Mouse (Mus musculus) hindbrain, embryonic 15.5 days (tissue): ENCODE results near the gene Olfr155. TPM values are rescaled to one million over a fixed set of nuclear protein-coding genes. Genes with fewer than 3 reads are reported as not detected.
A peak's percentile ranks its signal among the peaks of the same experiment; 100 is the strongest.

Experiments used
- ATAC-seq: fragments of 200-750 bp; cut with Nextera tagmentation; 2 replicates; pipeline ENCODE4 v1.8.0; 2017; ENCODE audit warnings: low read depth, moderate number of reproducible peaks, moderate TSS enrichment; ENCODE audit not compliant: low FRiP score
- H3K27ac ChIP-seq: fragments of 300-500 bp; sonication (generic); replicated peaks from 2 replicates; pipeline ENCODE4 v1.5.1; 2015; ENCODE audit warnings: mild to moderate bottlenecking, inconsistent platforms
- H3K27me3 ChIP-seq: fragments of 300-500 bp; sonication (generic); 2 replicates; pipeline ENCODE4 v1.6.1; 2015; ENCODE audit warnings: control low read depth, inconsistent platforms
- H3K36me3 ChIP-seq: fragments of 300-500 bp; sonication (generic); 2 replicates; pipeline ENCODE4 v1.6.1; 2015; ENCODE audit warnings: control low read depth, inconsistent platforms
- H3K4me1 ChIP-seq: fragments of 300-500 bp; sonication (generic); replicated peaks from 2 replicates; pipeline ENCODE4 v1.6.1; 2015; ENCODE audit warnings: control low read depth, inconsistent platforms
- H3K4me2 ChIP-seq: fragments of 300-500 bp; sonication (generic); 2 replicates; pipeline ENCODE4 v1.6.1; 2015; ENCODE audit warnings: moderate library complexity, mild to moderate bottlenecking, inconsistent platforms
- H3K4me3 ChIP-seq: fragments of 300-500 bp; sonication (generic); 2 replicates; pipeline ENCODE4 v1.5.1; 2015; ENCODE audit warnings: mild to moderate bottlenecking, inconsistent platforms
- H3K9ac ChIP-seq: fragments of 300-500 bp; sonication (generic); 2 replicates; pipeline ENCODE4 v1.6.1; 2015; ENCODE audit warnings: inconsistent platforms
- H3K9me3 ChIP-seq: fragments of 300-500 bp; sonication (generic); 2 replicates; pipeline ENCODE4 v1.6.1; 2016; ENCODE audit warnings: control low read depth, inconsistent platforms
- WGBS: fragments of 180-500 bp; shearing (Covaris S2); methylation state at CpG from one replicate; pipeline ENCODE4 v1.1.7; 2015; 5-methylcytosine and 5-hydroxymethylcytosine counted together
- polyA plus RNA-seq: library from polyadenylated mRNA; unstranded; fragments of >200 nt; fragmentation: Nextera tagmentation; extraction: Ambion mirVana; gene quantifications from 2 replicates; pipeline ENCODE4 v1.2.1, GENCODE M21; 2015

The Olfr155 gene
- polyA plus RNA-seq, 1 experiment from 2014 or later = not detected

- Histone ChIP-seq H3K27me3 (no peaks in the 10 kb centered on the region), H3K9me3 (no peaks in the 10 kb centered on the region), H3K4me3 (no peak overlapping the region), H3K36me3 (no peaks in the 10 kb centered on the region), H3K4me1 (peaks cover 6% of the 10 kb centered on the region), H3K4me2 (no peak overlapping the region), H3K9ac (no peak overlapping the region), H3K27ac (no peak overlapping the region)
- 69% methylated on average over 4 of the region's 4 CpGs for WGBS
- no peak for ATAC-seq
Measured at GRCm38 (mm10) chr4:43863298-43863697, 11.9 kb downstream of the Olfr155 start.

GRCm38 (mm10) chr4:43869821-43870220 is 18.5 kb downstream of the Olfr155 start:
- ATAC-seq = no peak

GRCm38 (mm10) chr4:43874501-43874900 is 23.1 kb downstream of the Olfr155 start:
- Histone ChIP-seq H3K4me3 (peak overlapping the region; percentile 99), H3K36me3 (no peaks in the 10 kb centered on the region), H3K9ac (peak overlapping the region; percentile 84; the same call in 1 of the 2 replicates), H3K9me3 (no peaks in the 10 kb centered on the region), H3K27ac (no peak overlapping the region), H3K27me3 (no peaks in the 10 kb centered on the region), H3K4me2 (peak overlapping the region; percentile 80), H3K4me1 (peaks cover 29% of the 10 kb centered on the region)
- WGBS = 47% methylated on average over 7 of the region's 7 CpGs
- no peak for ATAC-seq

More at GRCm38 (mm10) chr4:43869821-43870220, 18.5 kb downstream of the Olfr155 start:
- Histone ChIP-seq H3K9me3 (no peaks in the 10 kb centered on the region), H3K27ac (no peak overlapping the region), H3K4me1 (peaks cover 5% of the 10 kb centered on the region), H3K4me3 (no peak overlapping the region), H3K4me2 (no peak overlapping the region), H3K27me3 (no peaks in the 10 kb centered on the region), H3K36me3 (no peaks in the 10 kb centered on the region), H3K9ac (no peak overlapping the region)
- WGBS = 89% methylated on average over 10 of the region's 10 CpGs

GRCm38 (mm10) chr4:43875160-43875918 is 24.0 kb downstream of the Olfr155 start, which contains the start of gene Reck:
Reck (plus strand) TSS chr4:43875530.
- Histone ChIP-seq H3K9me3 (no peaks in the 10 kb centered on the region), H3K36me3 (no peaks in the 10 kb centered on the region), H3K4me2 (peak within 1 kb of the TSS; percentile 80), H3K4me3 (peak within 1 kb of the TSS; percentile 99), H3K9ac (peak within 1 kb of the TSS; percentile 84), H3K27ac (peak within 1 kb of the TSS; percentile 81), H3K4me1 (peaks cover 29% of the 10 kb centered on the region), H3K27me3 (no peaks in the 10 kb centered on the region)
- peak; percentile 96 for ATAC-seq
- under 1% methylated on average over 68 of the region's 73 CpGs for WGBS

- H3K9ac ChIP-seq = peak overlapping the region; percentile 84
- peak overlapping the region; percentile 99 for H3K4me3 ChIP-seq
- no peaks in the 10 kb centered on the region for H3K36me3 ChIP-seq
- no peaks in the 10 kb centered on the region for H3K9me3 ChIP-seq
- peaks cover 29% of the 10 kb centered on the region for H3K4me1 ChIP-seq
- WGBS = under 1% methylated on average over 20 of the region's 20 CpGs
- peak; percentile 47 for ATAC-seq
- peak overlapping the region; percentile 80 for H3K4me2 ChIP-seq
- no peaks in the 10 kb centered on the region for H3K27me3 ChIP-seq
- peak overlapping the region; percentile 81 for H3K27ac ChIP-seq
Measured at GRCm38 (mm10) chr4:43875919-43876411, 24.6 kb downstream of the Olfr155 start.

- Histone ChIP-seq H3K36me3 (no peaks in the 10 kb centered on the region), H3K27ac (no peak overlapping the region), H3K9ac (no peak overlapping the region), H3K4me3 (no peak overlapping the region), H3K4me1 (peaks cover 29% of the 10 kb centered on the region), H3K9me3 (no peaks in the 10 kb centered on the region), H3K27me3 (no peaks in the 10 kb centered on the region), H3K4me2 (no peak overlapping the region)
- 95% methylated on average over 1 of the region's 1 CpGs for WGBS
- no peak for ATAC-seq
Measured at GRCm38 (mm10) chr4:43877230-43877629, 25.9 kb downstream of the Olfr155 start.

DNA sequence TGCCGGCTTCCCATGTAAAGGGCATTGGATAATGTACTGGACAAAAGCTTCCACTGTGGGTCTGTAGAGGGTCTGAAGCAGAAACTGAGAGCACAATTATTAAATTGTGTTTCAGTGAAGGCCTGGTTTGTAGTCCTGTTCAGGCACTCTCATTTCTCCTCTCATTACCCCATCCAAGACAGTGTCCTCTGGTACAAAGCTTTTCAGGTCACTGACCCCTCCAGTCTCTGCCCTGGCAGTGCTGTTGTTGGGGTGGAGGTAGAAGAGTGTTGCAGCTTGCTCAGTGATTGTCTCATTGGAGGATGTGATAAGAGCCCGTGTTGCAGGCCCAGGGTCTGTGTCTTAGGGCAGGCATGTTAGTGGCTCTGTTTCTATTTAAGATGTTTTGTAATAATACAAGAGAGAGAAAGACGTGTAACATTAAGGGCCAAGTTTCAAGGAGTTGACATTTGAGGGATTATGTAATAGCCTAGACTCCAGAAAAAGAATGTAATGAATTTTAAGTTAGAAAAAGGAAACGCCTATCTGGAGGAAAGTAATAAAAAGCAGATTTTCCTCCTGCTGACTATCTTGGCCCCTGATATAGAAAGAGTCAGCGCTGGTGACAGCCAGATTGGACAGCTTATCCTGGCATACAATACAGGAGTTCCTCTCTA is 26.9 kb downstream of the Olfr155 start:
- H3K4me2 ChIP-seq = no peak overlapping the region
- H3K9me3 ChIP-seq = no peaks in the 10 kb centered on the region
- H3K27me3 ChIP-seq = no peaks in the 10 kb centered on the region
- no peak overlapping the region for H3K27ac ChIP-seq
- H3K9ac ChIP-seq = no peak overlapping the region
- no peak overlapping the region for H3K4me3 ChIP-seq
- WGBS = 51% methylated on average over 5 of the region's 5 CpGs
- ATAC-seq = no peak
- peaks cover 29% of the 10 kb centered on the region for H3K4me1 ChIP-seq
- H3K36me3 ChIP-seq = no peaks in the 10 kb centered on the region

- Histone ChIP-seq H3K9ac (no peak overlapping the region), H3K27ac (no peak overlapping the region), H3K9me3 (no peaks in the 10 kb centered on the region), H3K4me2 (no peak overlapping the region), H3K4me1 (peaks cover 36% of the 10 kb centered on the region), H3K36me3 (no peaks in the 10 kb centered on the region), H3K4me3 (no peak overlapping the region), H3K27me3 (no peaks in the 10 kb centered on the region)
- 74% methylated on average over 6 of the region's 6 CpGs for WGBS
- ATAC-seq = no peak
Measured at GRCm38 (mm10) chr4:43879566-43879965, 28.2 kb downstream of the Olfr155 start.

DNA sequence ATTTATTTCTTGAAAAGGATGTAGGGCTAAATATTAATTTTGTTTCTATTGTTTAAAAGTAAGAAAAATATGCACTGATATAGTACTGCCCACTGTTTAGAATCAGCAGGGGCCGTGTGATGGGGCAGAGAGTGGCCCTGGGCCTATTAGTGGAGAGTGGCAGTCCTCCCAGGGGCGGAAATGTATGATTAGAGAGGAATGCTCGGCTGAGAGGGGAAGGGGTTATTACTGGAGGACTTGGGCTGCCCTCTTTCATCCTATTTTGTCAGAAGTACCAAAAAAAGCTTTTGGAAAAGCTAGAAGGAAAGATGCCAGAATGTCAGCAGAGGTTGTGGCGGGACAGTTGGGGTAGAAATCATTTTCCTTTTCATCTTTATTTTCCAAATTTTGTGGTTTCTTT is 32.8 kb downstream of the Olfr155 start:
- H3K36me3 ChIP-seq = no peaks in the 10 kb centered on the region
- H3K27me3 ChIP-seq = no peaks in the 10 kb centered on the region
- no peak overlapping the region for H3K9ac ChIP-seq
- H3K4me1 ChIP-seq = peaks cover 12% of the 10 kb centered on the region; the same call in 1 of the 2 replicates
- no peak overlapping the region for H3K4me2 ChIP-seq
- 45% methylated on average over 4 of the region's 4 CpGs for WGBS
- no peaks in the 10 kb centered on the region for H3K9me3 ChIP-seq
- H3K27ac ChIP-seq = no peak overlapping the region
- ATAC-seq = no peak
- H3K4me3 ChIP-seq = no peak overlapping the region

- no peak overlapping the region for H3K4me3 ChIP-seq
- H3K27ac ChIP-seq = no peak overlapping the region
- no peak overlapping the region for H3K4me2 ChIP-seq
- H3K4me1 ChIP-seq = no peaks in the 10 kb centered on the region
- no peaks in the 10 kb centered on the region for H3K9me3 ChIP-seq
- ATAC-seq = no peak
- H3K9ac ChIP-seq = no peak overlapping the region
- 94% methylated on average over 3 of the region's 3 CpGs for WGBS
- no peaks in the 10 kb centered on the region for H3K36me3 ChIP-seq
- no peaks in the 10 kb centered on the region for H3K27me3 ChIP-seq
Measured at GRCm38 (mm10) chr4:43891247-43891646, 39.9 kb downstream of the Olfr155 start.

- no peaks in the 10 kb centered on the region for H3K9me3 ChIP-seq
- H3K4me1 ChIP-seq = no peaks in the 10 kb centered on the region
- no peaks in the 10 kb centered on the region for H3K27me3 ChIP-seq
- no peak overlapping the region for H3K9ac ChIP-seq
- H3K27ac ChIP-seq = no peak overlapping the region
- no peak overlapping the region for H3K4me2 ChIP-seq
- no peak for ATAC-seq
- H3K4me3 ChIP-seq = no peak overlapping the region
- peaks cover 17% of the 10 kb centered on the region for H3K36me3 ChIP-seq
Measured at GRCm38 (mm10) chr4:43897209-43897608, 45.8 kb downstream of the Olfr155 start.

DNA sequence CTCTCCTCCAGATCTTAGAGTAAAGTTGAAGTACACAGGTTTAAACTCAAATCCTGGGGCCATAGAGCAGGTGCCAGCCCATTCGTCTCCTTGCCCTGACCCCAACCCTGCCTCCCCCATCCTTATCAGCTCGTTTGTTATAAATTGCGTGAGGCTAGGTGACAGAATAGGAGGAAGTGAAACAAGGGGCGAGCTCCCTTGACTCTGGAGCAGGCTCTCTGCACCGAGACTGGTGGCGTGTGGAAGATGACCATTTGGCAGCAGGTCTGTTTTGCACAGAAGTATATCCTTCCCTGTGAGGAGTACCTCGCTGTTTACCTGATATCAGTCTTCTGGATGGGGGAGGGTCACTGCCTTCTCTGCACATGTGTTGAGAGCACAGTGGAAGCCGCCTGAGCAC is 47.8 kb downstream of the Olfr155 start:
- Histone ChIP-seq H3K27ac (no peak overlapping the region), H3K9me3 (no peaks in the 10 kb centered on the region), H3K4me2 (no peak overlapping the region), H3K27me3 (no peaks in the 10 kb centered on the region), H3K9ac (no peak overlapping the region), H3K36me3 (peaks cover 24% of the 10 kb centered on the region), H3K4me1 (no peaks in the 10 kb centered on the region), H3K4me3 (no peak overlapping the region)
- 82% methylated on average over 8 of the region's 8 CpGs for WGBS
- ATAC-seq = no peak
